Mouse (Mus musculus) liver, adult 2 months (tissue): ENCODE measurements around the gene Nfe2. TPM values are rescaled to one million over a fixed set of nuclear protein-coding genes. Genes with fewer than 3 reads are reported as not detected.

Experiments
- DNase-seq: peaks from one replicate; pipeline ENCODE4 v3.0.0-alpha.2; 2011; ENCODE audit warnings: low read depth, low spot score; ENCODE audit errors: extremely low read depth
- H3K27ac ChIP-seq: fragments of 200-500 bp; replicated peaks from 2 replicates; pipeline ENCODE4 v1.5.1; 2012; ENCODE audit warnings: low read depth, mild to moderate bottlenecking, control low read depth, inconsistent platforms, low read length; ENCODE audit not compliant: insufficient read depth
- H3K27me3 ChIP-seq: fragments of 200-500 bp; 2 replicates; pipeline ENCODE4 v1.6.1; 2012; ENCODE audit warnings: mild to moderate bottlenecking, moderate library complexity, low read length, inconsistent platforms; ENCODE audit not compliant: control insufficient read depth, insufficient read depth
- H3K36me3 ChIP-seq: fragments of 200-500 bp; 2 replicates; pipeline ENCODE4 v1.6.1; 2012; ENCODE audit warnings: low read length, inconsistent platforms; ENCODE audit not compliant: control insufficient read depth, insufficient read depth
- H3K4me1 ChIP-seq: fragments of 200-500 bp; 2 replicates; pipeline ENCODE4 v1.6.1; 2011; ENCODE audit warnings: low read length; ENCODE audit not compliant: control insufficient read depth, insufficient read depth
- H3K4me3 ChIP-seq: fragments of 200-500 bp; 2 replicates; pipeline ENCODE4 v1.5.1; 2011; ENCODE audit warnings: low read depth, mild to moderate bottlenecking, control low read depth, low read length, moderate library complexity; ENCODE audit not compliant: insufficient read depth
- H3K79me2 ChIP-seq: fragments of 200-500 bp; 2 replicates; pipeline ENCODE4 v1.6.1; 2012; ENCODE audit warnings: inconsistent platforms, mild to moderate bottlenecking, low read length, moderate library complexity; ENCODE audit not compliant: control insufficient read depth, insufficient read depth
- H3K9ac ChIP-seq: fragments of 200-500 bp; 2 replicates; pipeline ENCODE4 v1.6.1; 2012; ENCODE audit warnings: low read depth, mild to moderate bottlenecking, control low read depth, inconsistent platforms, low read length
- CTCF ChIP-seq: fragments of 200-500 bp; IDR thresholded peaks from 2 replicates; pipeline ENCODE4 v1.5.1; 2011; ENCODE audit warnings: low read depth, low read length, control low read depth
- POLR2A ChIP-seq: fragments of 200-500 bp; IDR thresholded peaks from 2 replicates; pipeline ENCODE4 v1.6.1; 2011; ENCODE audit warnings: low read length, control low read depth; ENCODE audit not compliant: insufficient read depth; ENCODE audit errors: extremely low read depth
- WGBS: fragments of 180-500 bp; shearing (Covaris S2); methylation state at CpG from one replicate; pipeline ENCODE4 v1.1.7; 2018; 5-methylcytosine and 5-hydroxymethylcytosine counted together
- polyA plus RNA-seq: library from polyadenylated mRNA; depleted of rRNA; stranded (reverse); fragments of >200 nt; gene quantifications from 2 replicates; pipeline ENCODE4 v1.2.3, GENCODE M21; 2012
- total RNA-seq: library from RNA; depleted of rRNA; stranded (reverse); fragments of >200 nt; gene quantifications from 2 replicates; pipeline ENCODE4 v1.2.3, GENCODE M21; 2014

Nfe2 gene
- total and polyA plus RNA-seq, 2 experiments = 0.74 to 4.9 TPM

- no peak for DNase-seq
- WGBS = 77% methylated on average over 1 of the region's 1 CpGs
- H3K36me3 ChIP-seq = no peaks in the 10 kb centered on the region
- no peaks in the 10 kb centered on the region for H3K79me2 ChIP-seq
- H3K4me1 ChIP-seq = peaks cover 7% of the 10 kb centered on the region
- TF ChIP-seq POLR2A (no peak), CTCF (no peak)
- no peak overlapping the region for H3K9ac ChIP-seq
- H3K27ac ChIP-seq = no peak overlapping the region
- no peaks in the 10 kb centered on the region for H3K27me3 ChIP-seq
- no peak overlapping the region for H3K4me3 ChIP-seq
Observed at GRCm38 (mm10) chr15:103259989-103260388, 1.8 kb upstream of the Nfe2 start.

- Histone ChIP-seq H3K36me3 (no peaks in the 10 kb centered on the region), H3K79me2 (no peaks in the 10 kb centered on the region), H3K27ac (no peak overlapping the region; the same call in 1 of the 2 replicates), H3K9ac (no peak overlapping the region), H3K4me3 (no peak overlapping the region), H3K27me3 (no peaks in the 10 kb centered on the region), H3K4me1 (peaks cover 7% of the 10 kb centered on the region)
- TF ChIP-seq CTCF (no peak), POLR2A (no peak)
- no peak for DNase-seq
- 85% methylated on average over 5 of the region's 5 CpGs for WGBS
Observed at GRCm38 (mm10) chr15:103259162-103259561, 959 bp upstream of the Nfe2 start.

- peaks cover 7% of the 10 kb centered on the region for H3K4me1 ChIP-seq
- no peaks in the 10 kb centered on the region for H3K36me3 ChIP-seq
- no peaks in the 10 kb centered on the region for H3K79me2 ChIP-seq
- no peak for DNase-seq
- H3K27me3 ChIP-seq = no peaks in the 10 kb centered on the region
- no peak overlapping the region for H3K4me3 ChIP-seq
- H3K27ac ChIP-seq = no peak overlapping the region
- H3K9ac ChIP-seq = no peak overlapping the region
- WGBS = 90% methylated on average over 6 of the region's 6 CpGs
- TF ChIP-seq CTCF (no peak), POLR2A (no peak)
Observed at GRCm38 (mm10) chr15:103256210-103256986, 1.8 kb downstream of the Nfe2 start.

GRCm38 (mm10) chr15:103255169-103255568 lies 3.0 kb downstream of the Nfe2 start:
- Histone ChIP-seq H3K36me3 (no peaks in the 10 kb centered on the region), H3K4me1 (peaks cover 9% of the 10 kb centered on the region), H3K79me2 (no peaks in the 10 kb centered on the region), H3K4me3 (peak overlapping the region; percentile 52), H3K9ac (peak overlapping the region; percentile 74), H3K27ac (peak overlapping the region; percentile 38; the same call in 1 of the 2 replicates), H3K27me3 (no peaks in the 10 kb centered on the region)
- DNase-seq = no peak
- 1% methylated on average over 25 of the region's 25 CpGs for WGBS
- TF ChIP-seq CTCF (no peak), POLR2A (no peak)

DNA sequence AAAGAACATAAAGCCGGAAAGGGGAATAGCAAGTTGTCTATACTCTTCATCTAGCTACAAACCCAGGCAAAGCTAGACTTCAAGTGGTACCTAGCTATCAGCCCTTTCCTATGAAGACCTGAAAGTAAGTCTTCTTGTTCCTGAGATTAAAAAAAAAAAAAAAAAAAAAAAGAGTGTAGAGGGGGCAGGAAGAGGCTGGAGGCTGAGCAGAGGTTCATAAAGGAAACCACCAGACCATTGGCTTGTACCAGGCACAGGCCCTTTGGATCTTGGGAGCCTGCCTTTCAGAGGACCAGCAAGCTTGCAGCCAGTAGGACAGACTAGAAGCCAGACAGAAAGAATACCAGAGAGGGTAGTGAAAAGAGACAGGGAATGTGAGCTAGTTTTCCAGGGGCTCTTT lies 4.9 kb downstream of the Nfe2 start:
- WGBS = 97% methylated on average over 1 of the region's 1 CpGs
- Histone ChIP-seq H3K9ac (no peak overlapping the region), H3K27ac (no peak overlapping the region), H3K79me2 (no peaks in the 10 kb centered on the region), H3K27me3 (no peaks in the 10 kb centered on the region), H3K4me3 (no peak overlapping the region), H3K36me3 (0 out of 2 replicates have a peak, but pooled peaks cover under 1% of the 10 kb centered on the region), H3K4me1 (peaks cover 5% of the 10 kb centered on the region)
- DNase-seq = no peak
- TF ChIP-seq POLR2A (no peak), CTCF (no peak)

DNA sequence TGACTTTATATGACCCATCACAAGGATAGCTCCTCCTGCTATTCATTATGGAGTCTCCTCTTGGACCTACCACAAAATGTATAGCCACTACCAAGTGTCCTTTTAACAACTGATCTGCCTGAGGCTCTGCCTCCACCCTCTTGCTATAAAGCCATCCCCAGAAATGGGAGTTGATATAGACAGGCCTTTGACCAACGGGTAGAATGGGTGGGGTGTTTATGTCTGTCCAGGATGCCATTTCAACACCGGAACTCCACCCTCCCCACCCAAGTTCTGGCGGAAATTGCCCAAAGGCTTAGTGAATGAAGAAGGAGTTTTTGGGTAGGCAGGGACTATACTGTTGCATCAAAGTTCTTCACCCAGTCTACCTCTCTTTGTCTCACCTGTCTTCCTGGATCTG lies 5.5 kb downstream of the Nfe2 start:
- no peak overlapping the region for H3K4me3 ChIP-seq
- no peak for DNase-seq
- H3K27me3 ChIP-seq = no peaks in the 10 kb centered on the region
- H3K9ac ChIP-seq = no peak overlapping the region
- 83% methylated on average over 3 of the region's 3 CpGs for WGBS
- TF ChIP-seq CTCF (no peak), POLR2A (no peak)
- no peaks in the 10 kb centered on the region for H3K79me2 ChIP-seq
- H3K36me3 ChIP-seq = peaks cover 6% of the 10 kb centered on the region
- peaks cover 2% of the 10 kb centered on the region; the same call in 1 of the 2 replicates for H3K4me1 ChIP-seq
- H3K27ac ChIP-seq = no peak overlapping the region
